Mouse (Mus musculus) hindbrain, embryonic 10.5 days (tissue): ENCODE measurements at regions not wholly inside any gene's neighbourhood (a gene's known extent, or its start where the extent isn't known, plus 50 kb on each side); places are given as distances from the start of the nearest gene placed in this dataset.

Experiments used
- DNase-seq: peaks from one replicate; pipeline ENCODE4 v3.0.0-alpha.2; 2017; ENCODE audit warnings: low spot score
- H3K27ac ChIP-seq: fragments of 300-500 bp; sonication (generic); 2 replicates; pipeline ENCODE4 v1.5.1; 2016; ENCODE audit warnings: mild to moderate bottlenecking, moderate library complexity
- H3K27me3 ChIP-seq: fragments of 300-500 bp; sonication (generic); 2 replicates; pipeline ENCODE4 v1.6.1; 2016; ENCODE audit warnings: mild to moderate bottlenecking; ENCODE audit not compliant: poor library complexity, insufficient read depth, severe bottlenecking
- H3K36me3 ChIP-seq: fragments of 300-500 bp; sonication (generic); 2 replicates; pipeline ENCODE4 v1.6.1; 2016; ENCODE audit warnings: mild to moderate bottlenecking, moderate library complexity
- H3K4me1 ChIP-seq: fragments of 300-500 bp; sonication (generic); replicated peaks from 2 replicates; pipeline ENCODE4 v1.6.1; 2016; ENCODE audit warnings: mild to moderate bottlenecking
- H3K4me3 ChIP-seq: fragments of 300-500 bp; sonication (generic); 2 replicates; pipeline ENCODE4 v1.5.1; 2016; ENCODE audit warnings: mild to moderate bottlenecking, moderate library complexity
- H3K9me3 ChIP-seq: fragments of 300-500 bp; sonication (generic); 2 replicates; pipeline ENCODE4 v1.6.1; 2016; ENCODE audit warnings: mild to moderate bottlenecking, moderate library complexity
- WGBS: fragments of 180-500 bp; shearing (Covaris S2); methylation state at CpG from one replicate; pipeline ENCODE4 v1.1.7; 2016; 5-methylcytosine and 5-hydroxymethylcytosine counted together

DNA sequence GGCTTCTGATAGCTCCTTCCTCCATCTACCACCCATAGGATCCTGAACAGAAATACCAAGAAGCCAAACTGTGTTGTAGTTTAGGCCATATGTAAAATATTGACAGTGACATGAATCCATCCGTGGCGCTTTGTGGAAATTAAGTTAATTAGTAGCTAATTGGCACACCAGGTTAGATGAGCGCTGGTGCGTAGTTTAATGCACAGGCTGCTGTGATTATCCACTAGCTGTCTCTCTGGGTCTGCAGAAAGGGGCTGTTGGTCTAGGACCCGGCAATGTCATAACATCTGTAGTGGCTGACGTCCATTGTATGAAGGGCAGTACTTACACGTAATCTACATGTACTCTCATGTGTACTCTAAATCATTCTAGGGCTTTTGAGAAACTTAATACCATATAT is 134.7 kb downstream of the Ifng start:
- Histone ChIP-seq H3K36me3 (no peaks in the 10 kb centered on the region), H3K4me3 (no peak overlapping the region), H3K27me3 (no peaks in the 10 kb centered on the region), H3K9me3 (no peaks in the 10 kb centered on the region), H3K27ac (no peak overlapping the region), H3K4me1 (no peaks in the 10 kb centered on the region)
- 91% methylated on average over 7 of the region's 7 CpGs for WGBS
- DNase-seq: no peak

DNA sequence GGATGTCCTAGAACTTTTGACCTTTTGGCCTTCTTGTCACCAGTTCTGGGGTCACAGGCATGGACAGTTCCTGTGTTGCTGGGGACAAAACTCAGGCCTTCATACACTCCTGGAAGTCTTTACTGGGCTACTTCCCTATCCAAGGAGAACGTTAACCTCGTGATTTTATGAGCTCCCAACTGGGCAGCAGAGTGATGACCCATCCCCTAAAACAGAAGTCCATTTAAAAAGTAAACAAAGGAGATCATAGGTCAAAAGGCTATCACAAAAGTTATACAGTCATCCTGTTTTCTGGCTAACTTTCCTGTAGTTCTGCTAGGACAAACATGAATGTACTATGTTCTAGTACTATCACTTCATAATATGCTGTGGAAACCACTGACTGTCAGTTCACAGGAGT is 140.5 kb downstream of the Ifng start:
- no peaks in the 10 kb centered on the region for H3K36me3 ChIP-seq
- DNase-seq: no peak
- H3K9me3 ChIP-seq: no peaks in the 10 kb centered on the region
- H3K4me3 ChIP-seq: no peak overlapping the region
- WGBS: 64% methylated on average over 2 of the region's 2 CpGs
- H3K27me3 ChIP-seq: no peaks in the 10 kb centered on the region
- H3K27ac ChIP-seq: no peak overlapping the region
- H3K4me1 ChIP-seq: no peaks in the 10 kb centered on the region

- Histone ChIP-seq H3K27ac (no peak overlapping the region), H3K27me3 (no peaks in the 10 kb centered on the region), H3K4me1 (no peaks in the 10 kb centered on the region), H3K36me3 (no peaks in the 10 kb centered on the region), H3K4me3 (no peak overlapping the region), H3K9me3 (no peaks in the 10 kb centered on the region)
- WGBS: 90% methylated on average over 4 of the region's 4 CpGs
- no peak for DNase-seq
Observed at GRCm38 (mm10) chr10:118585821-118586220, 145.0 kb downstream of the Ifng start.

DNA sequence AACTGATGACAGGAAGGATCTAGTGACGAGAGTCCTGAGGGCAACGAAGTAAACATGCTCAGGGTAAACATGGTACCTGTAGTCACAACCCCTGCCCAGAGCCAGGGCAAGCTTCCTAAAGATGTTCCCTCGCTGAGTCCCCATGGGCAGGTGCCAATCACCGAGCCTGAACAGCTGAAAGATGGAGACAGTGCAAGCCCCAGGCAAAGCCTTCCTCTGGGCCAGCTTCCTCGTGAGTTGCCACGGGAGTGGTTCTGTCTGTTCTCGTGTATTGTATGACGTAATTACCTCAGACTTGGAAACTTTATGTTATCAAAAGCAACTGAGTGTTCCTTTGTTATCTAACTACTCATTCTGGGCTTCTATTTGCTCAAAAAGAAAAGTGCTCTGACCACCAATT is 147.4 kb downstream of the Ifng start:
- Histone ChIP-seq H3K27me3 (no peaks in the 10 kb centered on the region), H3K27ac (no peak overlapping the region), H3K4me1 (no peaks in the 10 kb centered on the region), H3K36me3 (no peaks in the 10 kb centered on the region), H3K4me3 (no peak overlapping the region), H3K9me3 (no peaks in the 10 kb centered on the region)
- DNase-seq: no peak
- WGBS: 78% methylated on average over 8 of the region's 8 CpGs

- H3K4me1 ChIP-seq: no peaks in the 10 kb centered on the region; the same call in 1 of the 2 replicates
- no peaks in the 10 kb centered on the region for H3K27me3 ChIP-seq
- H3K4me3 ChIP-seq: no peak overlapping the region
- H3K36me3 ChIP-seq: no peaks in the 10 kb centered on the region
- peak; percentile 59 for DNase-seq
- 49% methylated on average over 16 of the region's 16 CpGs for WGBS
- no peaks in the 10 kb centered on the region for H3K9me3 ChIP-seq
- H3K27ac ChIP-seq: no peak overlapping the region
Observed at GRCm38 (mm10) chr10:118592648-118593368, 152.0 kb downstream of the Ifng start.

DNA sequence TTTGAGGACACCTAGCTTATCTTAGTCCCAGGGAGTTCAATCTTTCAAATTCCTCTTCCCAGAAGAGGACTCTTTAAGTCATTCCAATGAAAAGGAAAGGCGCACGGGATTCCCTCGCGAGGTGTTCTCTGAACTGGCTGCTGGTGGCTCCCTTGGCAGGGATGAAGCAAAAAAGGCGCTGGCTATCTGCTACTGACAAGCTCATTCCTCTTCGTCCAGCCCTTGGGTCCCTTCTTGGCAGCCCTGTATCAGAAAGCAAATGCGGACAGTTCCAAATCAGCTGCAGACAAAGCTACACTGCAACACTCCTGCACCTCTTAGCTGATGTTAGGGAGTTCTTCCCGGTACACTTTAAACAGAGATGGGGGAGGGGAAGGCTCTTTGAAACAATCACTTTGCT is 155.4 kb downstream of the Ifng start:
- H3K36me3 ChIP-seq: no peaks in the 10 kb centered on the region
- no peaks in the 10 kb centered on the region for H3K9me3 ChIP-seq
- DNase-seq: no peak
- no peaks in the 10 kb centered on the region; the same call in 1 of the 2 replicates for H3K4me1 ChIP-seq
- no peak overlapping the region for H3K27ac ChIP-seq
- WGBS: 59% methylated on average over 8 of the region's 8 CpGs
- no peaks in the 10 kb centered on the region for H3K27me3 ChIP-seq
- no peak overlapping the region for H3K4me3 ChIP-seq

DNA sequence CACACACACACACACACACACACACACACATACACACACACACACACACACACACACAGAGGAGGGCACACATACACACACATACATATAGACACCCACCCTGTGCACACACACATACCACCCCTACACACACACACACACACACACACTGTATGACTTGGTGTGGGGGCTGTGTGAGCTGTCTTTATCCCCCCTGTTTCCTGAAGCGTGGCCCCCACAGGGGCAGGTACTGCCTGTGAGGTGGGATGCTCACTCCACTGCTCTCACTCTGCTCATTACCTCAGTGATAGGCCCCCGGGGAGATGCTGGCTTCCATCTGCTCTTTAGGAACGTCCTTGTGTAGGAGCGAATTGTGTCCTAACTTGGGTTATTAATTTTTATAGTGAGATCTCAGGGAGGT is 157.7 kb downstream of the Ifng start:
- Histone ChIP-seq H3K36me3 (no peaks in the 10 kb centered on the region), H3K27ac (no peak overlapping the region), H3K4me1 (no peaks in the 10 kb centered on the region; the same call in 1 of the 2 replicates), H3K27me3 (no peaks in the 10 kb centered on the region), H3K4me3 (no peak overlapping the region), H3K9me3 (no peaks in the 10 kb centered on the region)
- DNase-seq: no peak
- WGBS: 87% methylated on average over 4 of the region's 4 CpGs

DNA sequence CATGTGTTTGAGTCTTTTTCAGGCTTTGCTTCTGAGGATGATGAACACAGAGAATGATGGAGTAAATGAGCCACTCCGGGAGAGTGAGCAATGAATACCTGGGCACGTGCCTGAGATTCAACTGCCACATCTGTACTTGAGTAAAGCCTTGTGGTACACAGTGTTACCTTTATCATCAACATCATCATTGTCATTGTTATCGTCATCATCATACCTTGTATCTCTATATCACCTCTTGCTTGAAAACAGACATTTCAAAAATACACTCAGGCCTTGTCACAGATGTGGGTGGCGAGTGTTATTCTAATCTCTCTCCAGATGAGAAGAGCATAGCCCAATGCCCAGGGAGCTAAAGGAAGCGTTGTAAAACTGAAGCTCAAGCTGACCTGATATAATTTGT is 158.4 kb downstream of the Ifng start:
- H3K27ac ChIP-seq: no peak overlapping the region
- H3K9me3 ChIP-seq: no peaks in the 10 kb centered on the region
- H3K4me3 ChIP-seq: no peak overlapping the region
- no peak for DNase-seq
- H3K4me1 ChIP-seq: no peaks in the 10 kb centered on the region; the same call in 1 of the 2 replicates
- no peaks in the 10 kb centered on the region for H3K27me3 ChIP-seq
- 89% methylated on average over 5 of the region's 5 CpGs for WGBS
- no peaks in the 10 kb centered on the region for H3K36me3 ChIP-seq

GRCm38 (mm10) chr10:118599610-118600009 is 158.8 kb downstream of the Ifng start:
- Histone ChIP-seq H3K9me3 (no peaks in the 10 kb centered on the region), H3K4me3 (no peak overlapping the region), H3K36me3 (no peaks in the 10 kb centered on the region), H3K27me3 (no peaks in the 10 kb centered on the region), H3K27ac (no peak overlapping the region), H3K4me1 (no peaks in the 10 kb centered on the region; the same call in 1 of the 2 replicates)
- no peak for DNase-seq
- WGBS: 87% methylated on average over 4 of the region's 4 CpGs

- H3K4me1 ChIP-seq: no peaks in the 10 kb centered on the region
- H3K27me3 ChIP-seq: no peaks in the 10 kb centered on the region
- no peaks in the 10 kb centered on the region for H3K9me3 ChIP-seq
- H3K36me3 ChIP-seq: no peaks in the 10 kb centered on the region
- no peak for DNase-seq
- WGBS: 65% methylated on average over 4 of the region's 4 CpGs
- no peak overlapping the region for H3K27ac ChIP-seq
- H3K4me3 ChIP-seq: no peak overlapping the region
Observed at GRCm38 (mm10) chr10:118602922-118603321, 162.1 kb downstream of the Ifng start.

GRCm38 (mm10) chr10:118603857-118604414 is 163.1 kb downstream of the Ifng start:
- 87% methylated on average over 13 of the region's 13 CpGs for WGBS
- Histone ChIP-seq H3K9me3 (no peaks in the 10 kb centered on the region), H3K4me1 (no peaks in the 10 kb centered on the region), H3K4me3 (no peak overlapping the region), H3K27me3 (no peaks in the 10 kb centered on the region), H3K27ac (no peak overlapping the region), H3K36me3 (no peaks in the 10 kb centered on the region)
- no peak for DNase-seq

GRCm38 (mm10) chr10:118605156-118605821 is 164.4 kb downstream of the Ifng start:
- H3K9me3 ChIP-seq: no peaks in the 10 kb centered on the region
- no peaks in the 10 kb centered on the region for H3K4me1 ChIP-seq
- WGBS: 91% methylated on average over 10 of the region's 10 CpGs
- no peaks in the 10 kb centered on the region for H3K27me3 ChIP-seq
- no peaks in the 10 kb centered on the region for H3K36me3 ChIP-seq
- no peak overlapping the region for H3K27ac ChIP-seq
- H3K4me3 ChIP-seq: no peak overlapping the region
- no peak for DNase-seq

DNA sequence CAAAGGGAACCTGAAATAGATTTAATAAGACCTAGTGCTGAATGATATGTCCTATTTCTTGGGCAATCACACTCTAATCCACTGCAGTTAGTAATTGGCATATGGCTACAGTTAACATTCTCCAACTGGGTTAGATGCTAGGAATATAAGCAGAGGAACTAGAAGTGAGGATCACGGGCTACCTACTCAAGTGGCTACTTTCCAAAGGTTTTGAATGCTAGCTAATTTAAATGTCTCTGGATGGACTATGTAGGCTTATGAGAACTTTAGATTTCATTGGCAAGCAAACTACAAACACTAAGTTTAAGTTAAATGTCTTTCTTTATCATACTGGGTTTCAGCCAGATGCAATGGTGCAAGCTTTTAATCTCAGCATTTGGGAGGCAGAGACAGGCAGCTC is 166.6 kb downstream of the Ifng start:
- H3K4me1 ChIP-seq: no peaks in the 10 kb centered on the region
- H3K27me3 ChIP-seq: no peaks in the 10 kb centered on the region
- H3K9me3 ChIP-seq: no peaks in the 10 kb centered on the region
- 88% methylated on average over 1 of the region's 1 CpGs for WGBS
- no peaks in the 10 kb centered on the region for H3K36me3 ChIP-seq
- H3K4me3 ChIP-seq: no peak overlapping the region
- DNase-seq: no peak
- H3K27ac ChIP-seq: no peak overlapping the region
